Mouse (Mus musculus) adrenal gland, adult 8-10 months (tissue): ENCODE data around the gene Tlx2. TPM values are rescaled to one million over a fixed set of nuclear protein-coding genes. Genes with fewer than 3 reads are reported as not detected.

Experiments used
- DNase-seq: peaks from one replicate; pipeline ENCODE4 v3.0.0; 2022
- total RNA-seq, 4 experiments: library from RNA; stranded (reverse); gene quantifications; 2 replicates each; pipeline ENCODE4 v1.2.4; 2022

The Tlx2 gene
- 10 to 100 TPM in 3 of 4 experiments, 1 to 10 TPM in 1; 7.9 to 19.1 (median 13.3) TPM for total RNA-seq

- no peak for DNase-seq
Measured at GRCm38 (mm10) chr6:83070247-83070310, at the start of gene Tlx2. Tlx2 (minus strand) TSS chr6:83070293.

GRCm38 (mm10) chr6:83119734-83120051 is 49.6 kb upstream of the Tlx2 start:
- no peak for DNase-seq

- DNase-seq: no peak
Measured at GRCm38 (mm10) chr6:83118825-83119733, 49.0 kb upstream of the Tlx2 start.

GRCm38 (mm10) chr6:83118369-83118768 is 48.3 kb upstream of the Tlx2 start:
- no peak for DNase-seq

GRCm38 (mm10) chr6:83117616-83118015 is 47.5 kb upstream of the Tlx2 start:
- peak; percentile 58 for DNase-seq

- DNase-seq: no peak
Measured at GRCm38 (mm10) chr6:83117165-83117438, 47.0 kb upstream of the Tlx2 start.

GRCm38 (mm10) chr6:83116373-83117164 is 46.5 kb upstream of the Tlx2 start:
- DNase-seq: no peak

GRCm38 (mm10) chr6:83115682-83116372 is 45.7 kb upstream of the Tlx2 start:
- no peak for DNase-seq

GRCm38 (mm10) chr6:83115011-83115671 is 45.0 kb upstream of the Tlx2 start, which contains the start of gene Mogs:
Mogs (plus strand) TSS chr6:83115496.
- DNase-seq: peak; percentile 91

- no peak for DNase-seq
Measured at GRCm38 (mm10) chr6:83111510-83112136, 41.5 kb upstream of the Tlx2 start.

- DNase-seq: peak; percentile 74
Measured at GRCm38 (mm10) chr6:83108762-83109668, 38.9 kb upstream of the Tlx2 start, which contains the start of gene Mrpl53. Mrpl53 (plus strand) TSS chr6:83109040.

GRCm38 (mm10) chr6:83107566-83108400 is 37.7 kb upstream of the Tlx2 start:
- peak; percentile 75 for DNase-seq

GRCm38 (mm10) chr6:83104158-83104557 is 34.1 kb upstream of the Tlx2 start:
- DNase-seq: no peak

GRCm38 (mm10) chr6:83103130-83103650 is 33.1 kb upstream of the Tlx2 start:
- DNase-seq: no peak

- DNase-seq: no peak
Measured at GRCm38 (mm10) chr6:83101688-83102556, 31.8 kb upstream of the Tlx2 start.

GRCm38 (mm10) chr6:83101316-83101687 is 31.2 kb upstream of the Tlx2 start, which contains the start of the genes Ccdc142 and Gm42688:
Ccdc142 (plus strand) TSS chr6:83101601.
Gm42688 (plus strand) TSS chr6:83101617.
- DNase-seq: peak; percentile 92

GRCm38 (mm10) chr6:83098411-83098810 is 28.3 kb upstream of the Tlx2 start:
- DNase-seq: peak; percentile 72

- no peak for DNase-seq
Measured at GRCm38 (mm10) chr6:83095968-83096367, 25.9 kb upstream of the Tlx2 start.
